Mouse (Mus musculus) heart, embryonic 15.5 days (tissue): ENCODE results near the gene Smad1. TPM values are rescaled to one million over a fixed set of nuclear protein-coding genes. Genes with fewer than 3 reads are reported as not detected.

ENCODE experiments used
- ATAC-seq: fragments of 200-750 bp; cut with Nextera tagmentation; replicated peaks from 2 replicates; pipeline ENCODE4 v1.8.0; 2017; ENCODE audit warnings: low read depth, moderate TSS enrichment; ENCODE audit not compliant: insufficient number of reproducible peaks, insufficient read depth, low FRiP score
- H3K27ac ChIP-seq: fragments of 300-500 bp; sonication (generic); 2 replicates; pipeline ENCODE4 v1.5.1; 2015; ENCODE audit warnings: mild to moderate bottlenecking, inconsistent platforms
- H3K27me3 ChIP-seq: fragments of 300-500 bp; sonication (generic); 2 replicates; pipeline ENCODE4 v1.6.1; 2015; ENCODE audit warnings: inconsistent platforms
- H3K36me3 ChIP-seq: fragments of 300-500 bp; sonication (generic); 2 replicates; pipeline ENCODE4 v1.6.1; 2015; ENCODE audit warnings: mild to moderate bottlenecking, inconsistent platforms
- H3K4me1 ChIP-seq: fragments of 300-500 bp; sonication (generic); replicated peaks from 2 replicates; pipeline ENCODE4 v1.6.1; 2015; ENCODE audit warnings: inconsistent platforms
- H3K4me2 ChIP-seq: fragments of 300-500 bp; sonication (generic); 2 replicates; pipeline ENCODE4 v1.6.1; 2015; ENCODE audit warnings: inconsistent platforms, mild to moderate bottlenecking, moderate library complexity
- H3K4me3 ChIP-seq: fragments of 300-500 bp; sonication (generic); 2 replicates; pipeline ENCODE4 v1.5.1; 2015; ENCODE audit warnings: mild to moderate bottlenecking, inconsistent platforms
- H3K9ac ChIP-seq: fragments of 300-500 bp; sonication (generic); 2 replicates; pipeline ENCODE4 v1.6.1; 2015; ENCODE audit warnings: mild to moderate bottlenecking, inconsistent platforms
- H3K9me3 ChIP-seq: fragments of 300-500 bp; sonication (generic); replicated peaks from 2 replicates; pipeline ENCODE4 v1.6.1; 2016; ENCODE audit warnings: inconsistent platforms
- WGBS: fragments of 180-500 bp; shearing (Covaris S2); methylation state at CpG from one replicate; pipeline ENCODE4 v1.1.7; 2015; ENCODE audit warnings: mixed read lengths; 5-methylcytosine and 5-hydroxymethylcytosine counted together
- polyA plus RNA-seq: library from polyadenylated mRNA; unstranded; fragments of >200 nt; fragmentation: Nextera tagmentation; extraction: Ambion mirVana; gene quantifications from 2 replicates; pipeline ENCODE4 v1.2.1, GENCODE M21; 2015

The Smad1 gene
- polyA plus RNA-seq, 1 experiment from 2014 or later, result 17.9 TPM

- Histone ChIP-seq H3K36me3 (no peaks in the 10 kb centered on the region), H3K27ac (peak overlapping the region; percentile 98), H3K4me3 (peak overlapping the region; percentile 94), H3K4me1 (peaks cover 19% of the 10 kb centered on the region), H3K4me2 (peak overlapping the region; percentile 63), H3K9ac (peak overlapping the region; percentile 95), H3K27me3 (no peaks in the 10 kb centered on the region), H3K9me3 (no peaks in the 10 kb centered on the region)
- 26% methylated on average over 7 of the region's 7 CpGs for WGBS
- no peak for ATAC-seq
Measured at GRCm38 (mm10) chr8:79397705-79398250, 1.5 kb downstream of the Smad1 start.

GRCm38 (mm10) chr8:79396911-79397310 is 2.4 kb downstream of the Smad1 start:
- Histone ChIP-seq H3K4me2 (no peak overlapping the region), H3K27ac (no peak overlapping the region), H3K27me3 (no peaks in the 10 kb centered on the region), H3K4me1 (peaks cover 25% of the 10 kb centered on the region), H3K36me3 (no peaks in the 10 kb centered on the region), H3K9me3 (no peaks in the 10 kb centered on the region), H3K4me3 (no peak overlapping the region), H3K9ac (no peak overlapping the region)
- 80% methylated on average over 6 of the region's 6 CpGs for WGBS
- ATAC-seq, result no peak

GRCm38 (mm10) chr8:79394009-79394408 is 5.3 kb downstream of the Smad1 start:
- ATAC-seq, result no peak
- 36% methylated on average over 9 of the region's 9 CpGs for WGBS
- H3K4me1 ChIP-seq, result peaks cover 29% of the 10 kb centered on the region

GRCm38 (mm10) chr8:79393215-79393614 is 6.1 kb downstream of the Smad1 start:
- Histone ChIP-seq H3K4me2 (no peak overlapping the region), H3K27ac (no peak overlapping the region), H3K36me3 (no peaks in the 10 kb centered on the region; the same call in 1 of the 2 replicates), H3K9me3 (no peaks in the 10 kb centered on the region), H3K9ac (no peak overlapping the region), H3K4me3 (no peak overlapping the region), H3K27me3 (no peaks in the 10 kb centered on the region), H3K4me1 (peaks cover 30% of the 10 kb centered on the region)
- no peak for ATAC-seq
- 86% methylated on average over 5 of the region's 5 CpGs for WGBS

More at GRCm38 (mm10) chr8:79394009-79394408, 5.3 kb downstream of the Smad1 start:
- Histone ChIP-seq H3K4me3 (no peak overlapping the region), H3K9me3 (no peaks in the 10 kb centered on the region), H3K27me3 (no peaks in the 10 kb centered on the region), H3K9ac (no peak overlapping the region), H3K27ac (no peak overlapping the region), H3K4me2 (no peak overlapping the region), H3K36me3 (no peaks in the 10 kb centered on the region; the same call in 1 of the 2 replicates)

- Histone ChIP-seq H3K4me3 (no peak overlapping the region), H3K36me3 (no peaks in the 10 kb centered on the region; the same call in 1 of the 2 replicates), H3K9ac (no peak overlapping the region), H3K4me1 (peaks cover 30% of the 10 kb centered on the region), H3K27me3 (no peaks in the 10 kb centered on the region), H3K27ac (no peak overlapping the region), H3K4me2 (no peak overlapping the region), H3K9me3 (no peaks in the 10 kb centered on the region)
- WGBS, result 57% methylated on average over 6 of the region's 6 CpGs
- no peak for ATAC-seq
Measured at GRCm38 (mm10) chr8:79392649-79393048, 6.7 kb downstream of the Smad1 start.

GRCm38 (mm10) chr8:79391454-79391853 is 7.9 kb downstream of the Smad1 start:
- no peaks in the 10 kb centered on the region; the same call in 1 of the 2 replicates for H3K36me3 ChIP-seq
- no peak overlapping the region for H3K4me2 ChIP-seq
- H3K4me1 ChIP-seq, result peaks cover 27% of the 10 kb centered on the region
- no peak overlapping the region for H3K27ac ChIP-seq
- H3K4me3 ChIP-seq, result no peak overlapping the region
- no peak for ATAC-seq
- H3K27me3 ChIP-seq, result no peaks in the 10 kb centered on the region
- H3K9ac ChIP-seq, result no peak overlapping the region
- 82% methylated on average over 13 of the region's 13 CpGs for WGBS
- no peaks in the 10 kb centered on the region for H3K9me3 ChIP-seq

GRCm38 (mm10) chr8:79389074-79389786 is 10.1 kb downstream of the Smad1 start:
- 78% methylated on average over 23 of the region's 23 CpGs for WGBS
- no peaks in the 10 kb centered on the region; the same call in 1 of the 2 replicates for H3K36me3 ChIP-seq
- H3K4me3 ChIP-seq, result no peak overlapping the region
- H3K9me3 ChIP-seq, result no peaks in the 10 kb centered on the region
- no peak for ATAC-seq
- H3K9ac ChIP-seq, result no peak overlapping the region
- no peak overlapping the region for H3K4me2 ChIP-seq
- H3K27me3 ChIP-seq, result no peaks in the 10 kb centered on the region
- peaks cover 37% of the 10 kb centered on the region for H3K4me1 ChIP-seq
- H3K27ac ChIP-seq, result no peak overlapping the region

- Histone ChIP-seq H3K9me3 (no peaks in the 10 kb centered on the region), H3K4me1 (peaks cover 44% of the 10 kb centered on the region), H3K4me3 (no peak overlapping the region), H3K27ac (no peak overlapping the region), H3K27me3 (no peaks in the 10 kb centered on the region), H3K4me2 (no peak overlapping the region), H3K36me3 (no peaks in the 10 kb centered on the region; the same call in 1 of the 2 replicates), H3K9ac (no peak overlapping the region)
- 87% methylated on average over 5 of the region's 5 CpGs for WGBS
- ATAC-seq, result no peak
Measured at GRCm38 (mm10) chr8:79386831-79387230, 12.5 kb downstream of the Smad1 start.

GRCm38 (mm10) chr8:79386358-79386757 is 13.0 kb downstream of the Smad1 start:
- Histone ChIP-seq H3K27me3 (no peaks in the 10 kb centered on the region), H3K4me1 (peaks cover 47% of the 10 kb centered on the region), H3K4me2 (no peak overlapping the region), H3K9me3 (no peaks in the 10 kb centered on the region), H3K27ac (no peak overlapping the region), H3K36me3 (no peaks in the 10 kb centered on the region; the same call in 1 of the 2 replicates), H3K9ac (no peak overlapping the region), H3K4me3 (no peak overlapping the region)
- no peak for ATAC-seq
- 68% methylated on average over 6 of the region's 6 CpGs for WGBS

- H3K27me3 ChIP-seq, result no peaks in the 10 kb centered on the region
- H3K4me3 ChIP-seq, result peak overlapping the region; percentile 14; the same call in 1 of the 2 replicates
- no peaks in the 10 kb centered on the region for H3K9me3 ChIP-seq
- 34% methylated on average over 25 of the region's 25 CpGs for WGBS
- ATAC-seq, result no peak
- H3K36me3 ChIP-seq, result no peaks in the 10 kb centered on the region; the same call in 1 of the 2 replicates
- peaks cover 55% of the 10 kb centered on the region for H3K4me1 ChIP-seq
- peak overlapping the region; percentile 20; the same call in 1 of the 2 replicates for H3K4me2 ChIP-seq
- H3K27ac ChIP-seq, result peak overlapping the region; percentile 20; the same call in 1 of the 2 replicates
- H3K9ac ChIP-seq, result no peak overlapping the region
Measured at GRCm38 (mm10) chr8:79384276-79385271, 14.7 kb downstream of the Smad1 start.

GRCm38 (mm10) chr8:79382857-79383262 is 16.5 kb downstream of the Smad1 start:
- Histone ChIP-seq H3K27ac (0 out of 2 replicates have a peak overlapping the region, but pooled peaks have one; percentile 44), H3K27me3 (no peaks in the 10 kb centered on the region), H3K4me1 (peaks cover 50% of the 10 kb centered on the region), H3K36me3 (no peaks in the 10 kb centered on the region; the same call in 1 of the 2 replicates), H3K4me3 (0 out of 2 replicates have a peak overlapping the region, but pooled peaks have one; percentile 6), H3K4me2 (peak overlapping the region; percentile 34), H3K9ac (peak overlapping the region; percentile 29; the same call in 1 of the 2 replicates), H3K9me3 (no peaks in the 10 kb centered on the region)
- WGBS, result 24% methylated on average over 8 of the region's 8 CpGs
- ATAC-seq, result no peak
